24 mouse cellular contexts compared by ENCODE assay signal in genomic region chr2:143982152-143982551, GRCm38 (mm10). TPM values are rescaled to one million over a fixed set of nuclear protein-coding genes. Genes with fewer than 3 reads are reported as not detected.
"Had no signal": no experiment of that assay in that cellular context is flagged by ENCODE, and none has a peak within 500 bp of the region (broad histone marks: within the 10 kb centered on the region; RNA-seq: fewer than 3 reads in every experiment).

No protein-coding gene starts in this region.

- ATAC-seq: hindbrain, embryonic 16.5 days; intestine, embryonic 15.5 days; midbrain, embryonic 13.5 days; midbrain, embryonic 16.5 days had no signal

- H3K27me3 ChIP-seq: intestine, embryonic 15.5 days; liver, embryonic 15.5 days; megakaryocyte, embryonic 14.5 days; midbrain, embryonic 13.5 days; neural tube, embryonic 13.5 days; stomach, embryonic 15.5 days had no signal

- H3K4me1 ChIP-seq: intestine, embryonic 15.5 days; midbrain, embryonic 10.5 days; midbrain, embryonic 13.5 days; stomach, embryonic 15.5 days had no signal

- H3K4me2 ChIP-seq: intestine, embryonic 15.5 days; liver, embryonic 11.5 days; liver, embryonic 15.5 days; lung, embryonic 14.5 days; midbrain, embryonic 13.5 days; neural tube, embryonic 13.5 days; stomach, embryonic 15.5 days had no signal

- H3K4me3 ChIP-seq: intestine, embryonic 15.5 days; liver, embryonic 15.5 days; megakaryocyte, embryonic 14.5 days; midbrain, embryonic 10.5 days; midbrain, embryonic 13.5 days; myocyte; neural tube, embryonic 13.5 days; stomach, embryonic 15.5 days had no signal

- H3K9ac ChIP-seq: intestine, embryonic 15.5 days; liver, embryonic 15.5 days; lung, embryonic 14.5 days; midbrain, embryonic 13.5 days; neural tube, embryonic 13.5 days; stomach, embryonic 15.5 days had no signal

- H3K27ac ChIP-seq: intestine, embryonic 15.5 days; liver, embryonic 15.5 days; midbrain, embryonic 10.5 days; midbrain, embryonic 13.5 days; neural tube, embryonic 13.5 days; stomach, embryonic 15.5 days had no signal

- H3K9me3 ChIP-seq: intestine, embryonic 15.5 days; liver, embryonic 15.5 days; megakaryocyte, embryonic 14.5 days; midbrain, embryonic 10.5 days; midbrain, embryonic 13.5 days; neural tube, embryonic 13.5 days; stomach, embryonic 15.5 days had no signal

- DNase-seq: kidney, adult 18-20 months; kidney, adult 9 months; kidney, postnatal 25 days; left cerebral cortex, postnatal 4 days; lung, embryonic 14.5 days; retina, postnatal 1 day; right cerebral cortex, postnatal 25 days; spleen, adult 18-20 months; thymus, postnatal 25 days had no signal

- H3K36me3 ChIP-seq: midbrain, embryonic 13.5 days had no signal

RNA-seq across cellular contexts. Expression of gene Banf2, which starts 50.7 kb away (rescaled TPM):
- polyA plus RNA-seq: hindbrain, embryonic 16.5 days; kidney, embryonic 16.5 days; large intestine, adult 2 months; limb, embryonic 14.5 days; liver, embryonic 11.5 days; liver, embryonic 15.5 days; lung, embryonic 14.5 days; midbrain, embryonic 10.5 days; midbrain, embryonic 13.5 days; midbrain, embryonic 16.5 days; myocyte; neural tube, embryonic 13.5 days; thymus, postnatal 0 days had no signal
